Mouse (Mus musculus): ENCODE data around the gene Zfp354c. TPM values are rescaled to one million over a fixed set of nuclear protein-coding genes. Genes with fewer than 3 reads are reported as not detected.

Zfp354c gene
- polyA plus RNA-seq, 1 experiment: 1.6 TPM

GRCm38 (mm10) chr11:50814233-50814632 lies 13.3 kb downstream of the Zfp354c start:
- no peaks in the 10 kb centered on the region for H3K79me2 ChIP-seq (ENCODE audit: control insufficient read depth, insufficient read depth)
- H3ac ChIP-seq (ENCODE audit: control insufficient read depth, insufficient read length, low read depth): no peak overlapping the region
- H3K36me3 ChIP-seq (ENCODE audit: control insufficient read depth, insufficient read depth): no peaks in the 10 kb centered on the region
- TF ChIP-seq CTCF (IDR thresholded peaks at IDR 0.05; ENCODE audit: control insufficient read depth, insufficient read depth, insufficient read length) (no peak), MAX (IDR thresholded peaks at IDR 0.05) (no peak), MYOG (IDR thresholded peaks at IDR 0.05; ENCODE audit: control insufficient read depth, extremely low read depth, insufficient read length) (no peak), USF1 (IDR thresholded peaks at IDR 0.05; ENCODE audit: low read depth) (no peak), MYOD1 (IDR thresholded peaks at IDR 0.05; ENCODE audit: control insufficient read depth, insufficient read length, low read depth) (no peak), FOSL1 (IDR thresholded peaks at IDR 0.05; ENCODE audit: insufficient read depth, low read length, poor library complexity, severe bottlenecking) (no peak), CEBPB (IDR thresholded peaks at IDR 0.05; ENCODE audit: low read depth) (no peak)
- H3K79me3 ChIP-seq (ENCODE audit: low read depth): no peaks in the 10 kb centered on the region
- H3K4me3 ChIP-seq (ENCODE audit: insufficient read depth, poor library complexity, severe bottlenecking): no peak overlapping the region
- no peaks in the 10 kb centered on the region for H3K27me3 ChIP-seq (ENCODE audit: control insufficient read depth, insufficient read depth, insufficient read length)

DNA sequence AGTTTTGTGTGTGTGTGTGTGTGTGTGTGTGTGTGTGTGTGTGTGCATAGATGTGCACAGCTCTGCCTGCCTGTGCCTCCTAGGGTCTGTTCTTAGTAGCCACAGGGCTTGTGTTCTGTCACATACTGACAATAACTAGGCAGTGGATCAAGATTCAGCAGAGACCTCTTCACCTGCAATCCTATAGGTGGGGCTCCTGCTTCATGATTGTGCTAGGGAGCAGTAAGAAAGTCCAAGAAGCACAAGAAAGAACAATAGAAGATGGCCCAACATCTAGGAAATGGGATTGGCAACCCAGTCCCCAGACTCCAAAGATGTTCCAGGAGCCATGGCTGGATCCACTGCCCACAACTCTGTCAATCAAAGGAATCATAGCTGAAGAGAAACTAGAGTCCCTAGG lies 28.7 kb downstream of the Zfp354c start:
- H3K36me3 ChIP-seq (ENCODE audit: control insufficient read depth, insufficient read depth): no peaks in the 10 kb centered on the region
- no peaks in the 10 kb centered on the region for H3K79me2 ChIP-seq (ENCODE audit: control insufficient read depth, insufficient read depth)
- no peaks in the 10 kb centered on the region for H3K27me3 ChIP-seq (ENCODE audit: control insufficient read depth, insufficient read depth, insufficient read length)
- no peak overlapping the region for H3ac ChIP-seq (ENCODE audit: control insufficient read depth, insufficient read length, low read depth)
- no peak for TF ChIP-seq MYOG (IDR thresholded peaks at IDR 0.05; ENCODE audit: control insufficient read depth, extremely low read depth, insufficient read length)
- no peak for TF ChIP-seq MYOD1 (IDR thresholded peaks at IDR 0.05; ENCODE audit: control insufficient read depth, insufficient read length, low read depth)
- TF ChIP-seq FOSL1 (IDR thresholded peaks at IDR 0.05; ENCODE audit: insufficient read depth, low read length, poor library complexity, severe bottlenecking): no peak
- no peak for TF ChIP-seq CTCF (IDR thresholded peaks at IDR 0.05; ENCODE audit: control insufficient read depth, insufficient read depth, insufficient read length)
- no peak for TF ChIP-seq MAX (IDR thresholded peaks at IDR 0.05)
- TF ChIP-seq USF1 (IDR thresholded peaks at IDR 0.05; ENCODE audit: low read depth): no peak
- TF ChIP-seq CEBPB (IDR thresholded peaks at IDR 0.05; ENCODE audit: low read depth): no peak
- H3K4me3 ChIP-seq (ENCODE audit: insufficient read depth, poor library complexity, severe bottlenecking): no peak overlapping the region
- H3K79me3 ChIP-seq (ENCODE audit: low read depth): no peaks in the 10 kb centered on the region

DNA sequence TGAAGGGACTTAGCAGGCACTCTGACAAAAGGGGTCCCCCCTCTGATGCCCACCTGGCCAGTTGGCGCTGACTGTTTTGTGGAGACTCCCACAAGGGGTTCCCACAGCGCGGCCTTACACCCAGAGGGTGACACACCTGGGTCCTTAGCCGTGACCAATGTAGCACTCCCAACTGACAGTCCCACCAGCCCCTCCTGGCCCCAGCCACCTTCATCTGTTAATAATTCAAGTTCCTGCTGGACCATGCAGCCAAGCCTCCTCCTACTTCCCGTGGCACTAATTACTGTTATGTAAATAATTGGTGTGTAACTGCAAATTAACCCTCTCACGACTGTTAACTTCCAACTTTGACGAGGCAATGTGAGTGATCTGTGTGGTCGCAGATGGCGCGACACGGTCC lies 29.9 kb downstream of the Zfp354c start:
- TF ChIP-seq MAX (IDR thresholded peaks at IDR 0.05): no peak
- no peak for TF ChIP-seq MYOG (IDR thresholded peaks at IDR 0.05; ENCODE audit: control insufficient read depth, extremely low read depth, insufficient read length)
- Histone ChIP-seq H3K79me3 (ENCODE audit: low read depth) (no peaks in the 10 kb centered on the region), H3K36me3 (ENCODE audit: control insufficient read depth, insufficient read depth) (no peaks in the 10 kb centered on the region)

DNA sequence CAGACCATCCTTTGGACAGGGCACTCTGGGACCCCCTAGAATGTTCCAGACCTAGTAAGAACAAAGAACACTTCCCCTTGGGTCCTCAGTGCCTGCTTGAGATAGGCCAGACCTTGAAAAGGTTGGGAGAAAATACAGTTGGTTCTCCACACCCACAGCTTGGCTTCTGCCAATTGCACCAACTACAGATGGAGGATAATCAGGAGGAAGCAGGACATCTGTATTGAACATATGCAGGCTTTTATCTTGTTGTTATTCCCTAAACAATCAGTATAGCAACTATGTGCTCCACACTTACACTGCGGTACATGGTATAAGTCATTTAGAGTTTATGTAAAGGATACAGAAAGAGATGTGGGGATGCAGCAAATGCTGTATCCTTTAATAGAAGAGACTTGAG lies 56.5 kb downstream of the Zfp354c start:
- no peak overlapping the region for H3K4me3 ChIP-seq (ENCODE audit: insufficient read depth, poor library complexity, severe bottlenecking)
- H3K36me3 ChIP-seq (ENCODE audit: control insufficient read depth, insufficient read depth): no peaks in the 10 kb centered on the region
- H3K27me3 ChIP-seq (ENCODE audit: control insufficient read depth, insufficient read depth, insufficient read length): no peaks in the 10 kb centered on the region
- no peaks in the 10 kb centered on the region for H3K79me2 ChIP-seq (ENCODE audit: control insufficient read depth, insufficient read depth)
- no peak overlapping the region for H3ac ChIP-seq (ENCODE audit: control insufficient read depth, insufficient read length, low read depth)
- H3K79me3 ChIP-seq (ENCODE audit: low read depth): no peaks in the 10 kb centered on the region
- TF ChIP-seq MAX (IDR thresholded peaks at IDR 0.05): no peak
- TF ChIP-seq MYOG (IDR thresholded peaks at IDR 0.05; ENCODE audit: control insufficient read depth, extremely low read depth, insufficient read length): no peak
- no peak for TF ChIP-seq CEBPB (IDR thresholded peaks at IDR 0.05; ENCODE audit: low read depth)
- no peak for TF ChIP-seq MYOD1 (IDR thresholded peaks at IDR 0.05; ENCODE audit: control insufficient read depth, insufficient read length, low read depth)
- no peak for TF ChIP-seq CTCF (IDR thresholded peaks at IDR 0.05; ENCODE audit: control insufficient read depth, insufficient read depth, insufficient read length)
- TF ChIP-seq USF1 (IDR thresholded peaks at IDR 0.05; ENCODE audit: low read depth): no peak
- TF ChIP-seq FOSL1 (IDR thresholded peaks at IDR 0.05; ENCODE audit: insufficient read depth, low read length, poor library complexity, severe bottlenecking): no peak

More for the DNA sequence above, 29.9 kb downstream of the Zfp354c start:
- Histone ChIP-seq H3ac (ENCODE audit: control insufficient read depth, insufficient read length, low read depth) (no peak overlapping the region), H3K79me2 (ENCODE audit: control insufficient read depth, insufficient read depth) (no peaks in the 10 kb centered on the region), H3K27me3 (ENCODE audit: control insufficient read depth, insufficient read depth, insufficient read length) (no peaks in the 10 kb centered on the region), H3K4me3 (ENCODE audit: insufficient read depth, poor library complexity, severe bottlenecking) (no peak overlapping the region)

- Histone ChIP-seq H3K79me3 (ENCODE audit: low read depth) (no peaks in the 10 kb centered on the region), H3K4me3 (ENCODE audit: insufficient read depth, poor library complexity, severe bottlenecking) (no peak overlapping the region), H3K79me2 (ENCODE audit: control insufficient read depth, insufficient read depth) (no peaks in the 10 kb centered on the region), H3K36me3 (ENCODE audit: control insufficient read depth, insufficient read depth) (no peaks in the 10 kb centered on the region), H3ac (ENCODE audit: control insufficient read depth, insufficient read length, low read depth) (no peak overlapping the region), H3K27me3 (ENCODE audit: control insufficient read depth, insufficient read depth, insufficient read length) (no peaks in the 10 kb centered on the region)
- TF ChIP-seq MYOG (IDR thresholded peaks at IDR 0.05; ENCODE audit: control insufficient read depth, extremely low read depth, insufficient read length): no peak
- no peak for TF ChIP-seq CEBPB (IDR thresholded peaks at IDR 0.05; ENCODE audit: low read depth)
- TF ChIP-seq FOSL1 (IDR thresholded peaks at IDR 0.05; ENCODE audit: insufficient read depth, low read length, poor library complexity, severe bottlenecking): no peak
- TF ChIP-seq CTCF (IDR thresholded peaks at IDR 0.05; ENCODE audit: control insufficient read depth, insufficient read depth, insufficient read length): peak; percentile 84
- TF ChIP-seq MYOD1 (IDR thresholded peaks at IDR 0.05; ENCODE audit: control insufficient read depth, insufficient read length, low read depth): no peak
- peak; percentile 33 for TF ChIP-seq MAX (IDR thresholded peaks at IDR 0.05)
- peak; percentile 34 for TF ChIP-seq USF1 (IDR thresholded peaks at IDR 0.05; ENCODE audit: low read depth)
Observed at GRCm38 (mm10) chr11:50768995-50769749, 58.4 kb downstream of the Zfp354c start.

DNA sequence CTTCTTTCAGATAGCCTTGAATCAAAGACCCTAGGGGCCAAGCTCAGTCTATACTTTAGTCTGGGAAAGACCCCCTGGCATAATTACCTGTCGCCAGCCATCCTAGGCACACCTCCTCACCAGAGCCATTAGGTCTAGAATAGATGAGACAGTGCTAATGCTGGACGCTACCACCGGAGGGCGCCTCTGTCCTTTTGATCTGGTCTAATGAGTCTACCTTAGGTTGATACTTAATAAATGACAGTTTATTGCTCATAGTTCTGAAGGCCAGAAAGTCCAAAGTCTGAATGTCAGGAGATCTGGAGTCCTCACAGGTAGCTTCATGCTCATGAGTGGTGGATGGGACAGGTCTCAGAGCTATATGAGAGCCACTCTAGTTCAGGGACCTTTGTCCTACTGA lies 60.5 kb downstream of the Zfp354c start:
- no peak for TF ChIP-seq USF1 (IDR thresholded peaks at IDR 0.05; ENCODE audit: low read depth)
- TF ChIP-seq CTCF (IDR thresholded peaks at IDR 0.05; ENCODE audit: control insufficient read depth, insufficient read depth, insufficient read length): peak; percentile 44
- TF ChIP-seq MYOG (IDR thresholded peaks at IDR 0.05; ENCODE audit: control insufficient read depth, extremely low read depth, insufficient read length): no peak
- TF ChIP-seq FOSL1 (IDR thresholded peaks at IDR 0.05; ENCODE audit: insufficient read depth, low read length, poor library complexity, severe bottlenecking): no peak

More for the DNA sequence above, 60.5 kb downstream of the Zfp354c start:
- Histone ChIP-seq H3K27me3 (ENCODE audit: control insufficient read depth, insufficient read depth, insufficient read length) (no peaks in the 10 kb centered on the region), H3K79me3 (ENCODE audit: low read depth) (no peaks in the 10 kb centered on the region), H3K4me3 (ENCODE audit: insufficient read depth, poor library complexity, severe bottlenecking) (no peak overlapping the region), H3K79me2 (ENCODE audit: control insufficient read depth, insufficient read depth) (no peaks in the 10 kb centered on the region), H3ac (ENCODE audit: control insufficient read depth, insufficient read length, low read depth) (no peak overlapping the region), H3K36me3 (ENCODE audit: control insufficient read depth, insufficient read depth) (no peaks in the 10 kb centered on the region)

Data from C2C12 (cell line).